Mouse (Mus musculus) spleen, postnatal 10 days (tissue): Measurements from ENCODE around the gene Tchh.
A peak's percentile ranks its signal among the peaks of the same experiment; 100 is the strongest.
"Not testable (repeated sequence)": the region's sequence is repeated elsewhere in the genome, so short reads cannot be mapped to it uniquely, and the experiment has no call there.

Experiments used
- DNase-seq, 2 experiments: peaks; one replicate each; pipeline ENCODE4 v3.0.0; 2021 to 2022; ENCODE audit warnings: low spot score in 2 of 2

The Tchh gene

DNA sequence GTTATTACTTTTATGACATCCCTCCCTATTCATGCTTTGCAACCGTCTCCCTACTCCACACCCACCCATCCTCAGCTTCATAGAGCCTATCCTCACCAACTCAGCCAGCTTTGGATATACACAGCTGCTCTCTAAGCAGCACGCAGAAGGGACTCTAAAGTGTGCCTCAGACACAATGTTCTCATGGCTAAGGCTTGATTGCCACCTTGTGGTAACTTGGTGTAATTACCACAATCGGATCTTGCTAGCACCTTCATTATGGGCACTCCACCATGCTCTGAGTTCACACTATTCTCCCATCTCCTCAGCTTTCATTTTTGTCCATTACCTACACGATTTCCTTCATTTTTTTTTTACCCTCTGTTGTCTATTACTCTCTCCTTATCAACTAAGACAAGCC lies 51.9 kb downstream of the Tchh start:
- peak in 1 of 2 experiments; percentile 22 for DNase-seq

DNA sequence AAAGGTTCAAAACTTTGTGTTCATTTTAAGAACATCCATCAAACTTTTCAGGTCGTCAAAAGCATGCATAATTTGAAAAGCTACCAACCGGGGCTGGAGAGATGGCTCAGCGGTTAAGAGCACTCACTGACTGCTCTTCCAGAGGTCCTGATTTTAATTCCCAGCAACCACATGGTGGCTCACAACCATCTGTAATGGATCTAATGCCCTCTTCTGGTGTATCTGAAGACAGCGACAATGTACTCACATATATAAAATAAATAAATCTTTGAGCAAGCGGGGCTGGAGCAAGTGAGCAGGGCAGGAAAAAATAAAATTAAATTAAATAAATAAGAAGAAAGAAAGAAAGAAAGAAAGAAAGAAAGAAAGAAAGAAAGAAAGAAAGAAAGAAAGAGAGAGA lies 52.6 kb downstream of the Tchh start:
- not testable (repeated sequence) for DNase-seq

DNA sequence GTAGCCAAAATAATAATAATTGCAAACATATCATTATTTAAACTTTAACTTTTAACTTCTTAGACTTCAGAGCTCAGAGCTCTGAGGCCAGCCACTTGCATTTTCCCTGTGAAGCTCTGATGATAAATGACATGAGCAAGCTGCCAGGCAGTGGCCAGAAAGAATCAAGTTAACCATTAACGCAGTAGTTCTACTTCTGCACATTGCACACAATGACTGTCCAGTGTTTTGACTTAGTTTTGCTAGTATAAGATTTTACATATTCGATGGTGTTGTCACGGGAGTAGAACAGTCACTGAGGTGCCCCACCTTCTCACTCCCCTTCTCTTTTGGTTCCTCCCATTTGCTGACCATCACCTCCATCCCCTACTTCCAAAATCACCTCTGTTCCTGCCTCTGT lies 55.0 kb downstream of the Tchh start:
- no peak for DNase-seq
